Mouse (Mus musculus) liver, postnatal 0 days (tissue): ENCODE measurements around the gene Camk2n1. TPM values are rescaled to one million over a fixed set of nuclear protein-coding genes. Genes with fewer than 3 reads are reported as not detected.

ENCODE experiments used
- ATAC-seq: fragments of 200-750 bp; cut with Nextera tagmentation; 2 replicates; pipeline ENCODE4 v1.8.0; 2017; ENCODE audit warnings: mild to moderate bottlenecking, moderate library complexity
- DNase-seq: peaks from one replicate; pipeline ENCODE4 v3.0.0-alpha.2; 2016
- H3K27ac ChIP-seq: fragments of 300-500 bp; sonication (generic); 2 replicates; pipeline ENCODE4 v1.5.1; 2014; ENCODE audit warnings: antibody characterized with exemption, moderate library complexity, mild to moderate bottlenecking, low read depth
- H3K27me3 ChIP-seq: fragments of 300-500 bp; sonication (generic); 2 replicates; pipeline ENCODE4 v1.6.1; 2014; ENCODE audit warnings: low read length, control low read depth, mixed read lengths; ENCODE audit not compliant: insufficient read depth
- H3K36me3 ChIP-seq: fragments of 300-500 bp; sonication (generic); replicated peaks from 2 replicates; pipeline ENCODE4 v1.6.1; 2014; ENCODE audit warnings: mild to moderate bottlenecking, control low read depth, low read length, moderate library complexity, mixed read lengths; ENCODE audit not compliant: insufficient read depth
- H3K4me1 ChIP-seq: fragments of 300-500 bp; sonication (generic); 2 replicates; pipeline ENCODE4 v1.6.1; 2014; ENCODE audit warnings: antibody characterized with exemption, mild to moderate bottlenecking, control low read depth; ENCODE audit not compliant: insufficient read depth
- H3K4me2 ChIP-seq: fragments of 300-500 bp; sonication (generic); 2 replicates; pipeline ENCODE4 v1.6.1; 2014; ENCODE audit warnings: low read depth, mild to moderate bottlenecking, low read length, moderate library complexity, mixed read lengths
- H3K4me3 ChIP-seq: fragments of 300-500 bp; sonication (generic); 2 replicates; pipeline ENCODE4 v1.5.1; 2014; ENCODE audit warnings: low read depth, low read length
- H3K9ac ChIP-seq: fragments of 300-500 bp; sonication (generic); replicated peaks from 2 replicates; pipeline ENCODE4 v1.6.1; 2014; ENCODE audit warnings: mild to moderate bottlenecking, moderate library complexity
- H3K9me3 ChIP-seq: fragments of 300-500 bp; sonication (generic); 2 replicates; pipeline ENCODE4 v1.6.1; 2016; ENCODE audit warnings: mild to moderate bottlenecking, control low read depth, low read length, mixed read lengths
- CTCF ChIP-seq: sonication (generic); IDR thresholded peaks from 2 replicates; pipeline ENCODE4 v1.5.1; 2016; ENCODE audit warnings: antibody characterized with exemption, low read depth
- EP300 ChIP-seq: IDR thresholded peaks from 2 replicates; pipeline ENCODE4 v1.6.1; 2016; ENCODE audit warnings: antibody characterized with exemption, low read depth, mild to moderate bottlenecking
- WGBS: fragments of 180-500 bp; shearing (Covaris S2); extraction: QIAGEN DNeasy Blood & Tissue Kit; methylation state at CpG from one replicate; pipeline ENCODE4 v1.1.7; 2014; ENCODE audit not compliant: insufficient replicate concordance; 5-methylcytosine and 5-hydroxymethylcytosine counted together
- polyA plus RNA-seq: library from polyadenylated mRNA; unstranded; fragments of >200 nt; fragmentation: Nextera tagmentation; extraction: Ambion mirVana; gene quantifications from 2 replicates; pipeline ENCODE4 v1.2.1, GENCODE M21; 2015

Gene Camk2n1
- polyA plus RNA-seq, 1 experiment from 2014 or later: 5.5 TPM

DNA sequence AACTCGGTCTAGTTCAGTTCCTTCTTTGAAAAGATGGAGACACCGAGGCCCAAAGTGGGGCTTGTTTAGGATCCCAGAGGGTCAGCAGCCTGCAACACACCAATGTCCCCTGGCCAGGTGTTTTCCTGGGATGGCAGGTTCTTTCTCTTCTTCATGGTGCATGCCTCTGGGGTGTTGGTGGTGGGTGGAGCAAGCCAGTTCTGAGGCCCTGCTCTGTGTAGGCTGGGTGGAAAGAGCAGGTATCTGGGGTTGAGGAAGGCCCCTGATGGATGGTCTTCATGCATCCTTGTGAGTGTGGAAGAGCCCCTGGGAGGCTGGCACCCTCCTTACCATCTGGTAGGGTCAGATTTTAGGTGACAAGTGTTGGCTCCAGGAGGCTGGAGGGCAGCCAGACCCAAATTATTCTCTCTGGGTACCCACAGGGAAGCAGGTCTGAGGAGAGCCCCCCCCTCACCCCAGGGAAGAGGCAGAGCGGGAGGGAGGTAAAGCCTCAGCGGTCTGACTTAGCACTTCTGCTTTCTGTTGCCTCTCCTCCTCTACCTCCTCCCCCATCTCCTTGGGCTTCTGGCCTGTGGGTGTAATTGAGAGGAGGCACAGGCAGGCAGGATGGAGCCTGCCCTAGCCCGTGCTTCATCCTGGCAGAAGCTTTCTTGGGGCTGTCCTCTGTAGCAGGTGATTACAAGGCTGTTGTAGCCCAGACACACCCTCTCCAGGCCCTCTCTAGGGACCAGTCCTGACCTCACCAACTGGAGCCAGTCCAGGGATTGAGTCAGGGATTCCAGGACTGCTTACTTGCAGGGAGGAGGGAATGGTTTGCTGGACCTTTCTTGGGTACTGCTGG lies 39.3 kb downstream of the Camk2n1 start:
- ATAC-seq: no peak
- Histone ChIP-seq H3K36me3 (no peaks in the 10 kb centered on the region), H3K4me2 (no peak overlapping the region), H3K27ac (no peak overlapping the region), H3K9me3 (no peaks in the 10 kb centered on the region), H3K27me3 (no peaks in the 10 kb centered on the region; the same call in 1 of the 2 replicates), H3K9ac (no peak overlapping the region), H3K4me1 (no peaks in the 10 kb centered on the region), H3K4me3 (no peak overlapping the region)
- 26% methylated on average over 5 of the region's 5 CpGs for WGBS
- peak; percentile 40 for DNase-seq
- TF ChIP-seq CTCF: no peak
- TF ChIP-seq EP300: no peak

DNA sequence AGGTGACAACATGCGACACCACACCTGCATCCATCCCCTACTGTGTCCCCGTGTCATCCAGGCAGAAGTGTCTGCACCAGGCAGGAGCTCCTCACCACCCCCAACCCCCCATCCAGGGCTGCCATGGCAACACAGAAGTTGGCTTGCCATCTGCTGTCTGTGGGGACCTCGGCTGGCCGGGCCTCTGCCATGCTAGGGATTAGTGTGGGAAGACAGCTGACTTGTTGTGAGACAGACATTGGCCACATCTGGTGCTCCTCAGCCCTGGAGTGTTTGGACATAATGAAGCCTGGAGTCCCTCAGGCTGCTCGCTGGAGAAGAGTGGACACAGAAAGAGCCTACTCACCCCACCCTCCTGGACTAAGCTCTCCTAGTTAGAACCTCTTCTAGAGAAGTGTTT lies 40.8 kb downstream of the Camk2n1 start:
- no peak for ATAC-seq
- Histone ChIP-seq H3K4me1 (no peaks in the 10 kb centered on the region), H3K27ac (no peak overlapping the region), H3K4me3 (no peak overlapping the region), H3K4me2 (no peak overlapping the region), H3K9ac (no peak overlapping the region), H3K9me3 (no peaks in the 10 kb centered on the region), H3K36me3 (no peaks in the 10 kb centered on the region), H3K27me3 (no peaks in the 10 kb centered on the region; the same call in 1 of the 2 replicates)
- 64% methylated on average over 5 of the region's 5 CpGs for WGBS
- no peak for DNase-seq
- TF ChIP-seq CTCF: no peak
- TF ChIP-seq EP300: no peak

DNA sequence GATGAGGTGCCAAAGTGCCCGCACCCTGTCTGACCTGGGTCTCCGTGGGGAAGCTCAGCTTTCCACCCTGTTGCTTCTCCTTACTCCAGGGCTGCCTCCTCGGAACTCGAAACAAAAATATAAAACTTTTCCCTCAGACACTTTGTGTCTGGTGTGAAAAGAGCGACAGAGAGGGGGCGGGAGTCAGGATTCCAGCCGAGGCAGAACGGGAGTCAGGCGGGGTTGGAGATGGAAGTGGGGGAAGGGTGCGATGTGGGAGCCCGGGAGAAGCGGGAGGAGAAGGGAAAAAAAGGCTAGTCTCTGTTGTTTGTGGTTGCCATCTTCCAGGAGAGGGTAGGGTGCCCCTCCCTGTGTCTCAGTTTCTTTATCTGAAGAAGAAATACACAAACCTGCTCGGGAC lies 41.7 kb downstream of the Camk2n1 start:
- Histone ChIP-seq H3K27ac (no peak overlapping the region), H3K36me3 (no peaks in the 10 kb centered on the region), H3K9me3 (no peaks in the 10 kb centered on the region), H3K4me2 (no peak overlapping the region), H3K27me3 (no peaks in the 10 kb centered on the region; the same call in 1 of the 2 replicates), H3K4me1 (no peaks in the 10 kb centered on the region), H3K9ac (no peak overlapping the region), H3K4me3 (no peak overlapping the region)
- WGBS: 13% methylated on average over 13 of the region's 13 CpGs
- no peak for ATAC-seq
- TF ChIP-seq CTCF (no peak), EP300 (no peak)
- no peak for DNase-seq

GRCm38 (mm10) chr4:138496746-138497520 lies 42.8 kb downstream of the Camk2n1 start:
- H3K9me3 ChIP-seq: no peaks in the 10 kb centered on the region
- ATAC-seq (no peak), DNase-seq (no peak)
- WGBS: 70% methylated on average over 24 of the region's 24 CpGs
- no peak overlapping the region for H3K27ac ChIP-seq
- no peaks in the 10 kb centered on the region; the same call in 1 of the 2 replicates for H3K27me3 ChIP-seq
- no peak overlapping the region for H3K4me2 ChIP-seq
- no peaks in the 10 kb centered on the region for H3K36me3 ChIP-seq
- H3K4me3 ChIP-seq: no peak overlapping the region
- H3K9ac ChIP-seq: no peak overlapping the region
- no peak for TF ChIP-seq EP300
- TF ChIP-seq CTCF: no peak
- no peaks in the 10 kb centered on the region for H3K4me1 ChIP-seq

DNA sequence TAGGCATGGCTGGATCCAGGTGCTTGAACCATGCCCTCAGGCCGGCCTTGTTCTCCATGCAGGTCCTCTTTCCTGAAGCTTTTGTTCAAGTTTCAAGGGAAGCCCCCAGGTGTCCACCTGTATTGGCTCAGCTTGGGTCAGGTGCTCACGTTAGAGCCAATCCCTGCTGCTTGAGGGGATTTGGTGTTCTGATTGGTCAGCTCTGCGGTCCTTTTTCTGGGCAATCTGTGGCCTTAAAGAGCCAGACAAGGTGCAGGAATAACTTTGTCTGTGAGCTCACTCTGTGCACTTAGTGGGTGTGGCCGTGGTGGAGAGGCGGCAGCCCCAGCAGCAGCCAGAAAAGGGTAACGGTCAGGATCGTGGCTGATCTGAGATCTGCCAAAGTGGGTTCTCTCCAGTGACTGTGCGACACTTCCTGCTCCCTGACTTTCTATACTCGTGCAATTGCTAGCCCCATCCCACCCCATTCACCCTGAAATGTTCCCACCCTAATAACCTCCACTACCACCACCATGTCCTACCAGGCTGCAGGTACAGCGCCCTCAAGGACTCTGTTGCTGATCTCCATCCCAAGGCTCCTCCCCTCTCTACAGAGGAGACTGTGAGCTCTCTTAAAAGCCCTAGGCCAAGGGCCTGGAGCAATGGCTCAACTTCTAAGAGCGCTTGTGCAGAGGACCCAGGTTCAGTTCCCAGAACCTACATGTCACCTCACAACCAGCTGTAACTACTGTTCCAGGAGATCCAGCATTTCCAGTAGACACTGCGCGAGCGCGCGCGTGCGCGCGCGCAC lies 45.9 kb downstream of the Camk2n1 start:
- Histone ChIP-seq H3K27ac (no peak overlapping the region), H3K9me3 (no peaks in the 10 kb centered on the region), H3K4me3 (no peak overlapping the region), H3K4me1 (no peaks in the 10 kb centered on the region), H3K36me3 (no peaks in the 10 kb centered on the region), H3K9ac (no peak overlapping the region), H3K27me3 (peaks cover 8% of the 10 kb centered on the region; the same call in 1 of the 2 replicates), H3K4me2 (no peak overlapping the region)
- 72% methylated on average over 21 of the region's 21 CpGs for WGBS
- no peak for ATAC-seq
- no peak for TF ChIP-seq EP300
- no peak for TF ChIP-seq CTCF
- DNase-seq: no peak
